Mouse (Mus musculus): ENCODE results near the gene Ptpn23. TPM values are rescaled to one million over a fixed set of nuclear protein-coding genes. Genes with fewer than 3 reads are reported as not detected.
"Not testable (repeated sequence)": the region's sequence is repeated elsewhere in the genome, so short reads cannot be mapped to it uniquely, and the experiment has no call there.

Ptpn23 gene
- polyA plus RNA-seq, 1 experiment from 2014 or later: 25.8 TPM

- no peaks in the 10 kb centered on the region for H3K9me3 ChIP-seq (replicated peaks)
- no peak overlapping the region for H3K27ac ChIP-seq (replicated peaks)
- no peaks in the 10 kb centered on the region for H3K4me1 ChIP-seq
- H3K9ac ChIP-seq (replicated peaks): no peak overlapping the region
- peaks cover 82% of the 10 kb centered on the region for H3K36me3 ChIP-seq
- no peak overlapping the region for H3K4me2 ChIP-seq
- no peak overlapping the region for H3K4me3 ChIP-seq (replicated peaks)
- ATAC-seq (ENCODE audit: low FRiP score): no peak
- WGBS: 97% methylated on average over 8 of the region's 8 CpGs
- no peaks in the 10 kb centered on the region for H3K27me3 ChIP-seq (replicated peaks)
Measured at GRCm38 (mm10) chr9:110379361-110379760, 28.7 kb downstream of the Ptpn23 start.

- WGBS: 90% methylated on average over 15 of the region's 15 CpGs
- H3K4me3 ChIP-seq (replicated peaks): not testable (repeated sequence)
- H3K36me3 ChIP-seq: peaks cover 82% of the 10 kb centered on the region
Measured at GRCm38 (mm10) chr9:110377655-110378054, 30.4 kb downstream of the Ptpn23 start.

GRCm38 (mm10) chr9:110375668-110376067, 32.3 kb downstream of the Ptpn23 start:
- 100% methylated on average over 3 of the region's 3 CpGs for WGBS
- H3K27me3 ChIP-seq (replicated peaks): no peaks in the 10 kb centered on the region
- H3K4me3 ChIP-seq (replicated peaks): no peak overlapping the region
- H3K27ac ChIP-seq (replicated peaks): no peak overlapping the region
- peaks cover 77% of the 10 kb centered on the region for H3K36me3 ChIP-seq
- no peak overlapping the region for H3K4me2 ChIP-seq
- H3K9ac ChIP-seq (replicated peaks): no peak overlapping the region
- ATAC-seq (ENCODE audit: low FRiP score): no peak
- H3K9me3 ChIP-seq (replicated peaks): no peaks in the 10 kb centered on the region
- no peaks in the 10 kb centered on the region for H3K4me1 ChIP-seq

More at GRCm38 (mm10) chr9:110377655-110378054, 30.4 kb downstream of the Ptpn23 start:
- H3K9ac ChIP-seq (replicated peaks); H3K4me2 ChIP-seq; H3K9me3 ChIP-seq (replicated peaks); H3K27ac ChIP-seq (replicated peaks); H3K4me1 ChIP-seq; H3K27me3 ChIP-seq (replicated peaks); ATAC-seq (ENCODE audit: low FRiP score): not testable (repeated sequence)

GRCm38 (mm10) chr9:110373871-110374270, 34.1 kb downstream of the Ptpn23 start:
- H3K36me3 ChIP-seq: peaks cover 67% of the 10 kb centered on the region
- no peak for ATAC-seq (ENCODE audit: low FRiP score)

GRCm38 (mm10) chr9:110369860-110370259, 38.2 kb downstream of the Ptpn23 start:
- H3K27me3 ChIP-seq (replicated peaks): no peaks in the 10 kb centered on the region
- no peak overlapping the region for H3K27ac ChIP-seq (replicated peaks)
- H3K9ac ChIP-seq (replicated peaks): no peak overlapping the region
- 85% methylated on average over 3 of the region's 3 CpGs for WGBS
- no peak overlapping the region for H3K4me3 ChIP-seq (replicated peaks)
- peaks cover 46% of the 10 kb centered on the region for H3K36me3 ChIP-seq
- no peak for ATAC-seq (ENCODE audit: low FRiP score)
- no peaks in the 10 kb centered on the region for H3K4me1 ChIP-seq
- no peak overlapping the region for H3K4me2 ChIP-seq
- H3K9me3 ChIP-seq (replicated peaks): no peaks in the 10 kb centered on the region

More at GRCm38 (mm10) chr9:110373871-110374270, 34.1 kb downstream of the Ptpn23 start:
- Histone ChIP-seq H3K4me1 (no peaks in the 10 kb centered on the region), H3K27me3 (replicated peaks) (no peaks in the 10 kb centered on the region), H3K4me2 (no peak overlapping the region), H3K4me3 (replicated peaks) (no peak overlapping the region), H3K27ac (replicated peaks) (no peak overlapping the region), H3K9ac (replicated peaks) (no peak overlapping the region), H3K9me3 (replicated peaks) (no peaks in the 10 kb centered on the region)
- WGBS: 94% methylated on average over 13 of the region's 13 CpGs

- Histone ChIP-seq H3K27me3 (replicated peaks) (no peaks in the 10 kb centered on the region), H3K4me1 (no peaks in the 10 kb centered on the region), H3K9ac (replicated peaks) (no peak overlapping the region), H3K4me3 (replicated peaks) (no peak overlapping the region), H3K4me2 (no peak overlapping the region), H3K27ac (replicated peaks) (no peak overlapping the region), H3K9me3 (replicated peaks) (no peaks in the 10 kb centered on the region), H3K36me3 (peaks cover 40% of the 10 kb centered on the region)
- ATAC-seq (ENCODE audit: low FRiP score): no peak
- 84% methylated on average over 5 of the region's 5 CpGs for WGBS
Measured at GRCm38 (mm10) chr9:110366746-110367145, 41.3 kb downstream of the Ptpn23 start.

- H3K4me2 ChIP-seq: no peak overlapping the region
- no peak overlapping the region for H3K9ac ChIP-seq (replicated peaks)
- no peaks in the 10 kb centered on the region for H3K4me1 ChIP-seq
- H3K27me3 ChIP-seq (replicated peaks): no peaks in the 10 kb centered on the region
- ATAC-seq (ENCODE audit: low FRiP score): no peak
- H3K4me3 ChIP-seq (replicated peaks): no peak overlapping the region
- no peaks in the 10 kb centered on the region for H3K9me3 ChIP-seq (replicated peaks)
- no peak overlapping the region for H3K27ac ChIP-seq (replicated peaks)
- WGBS: 89% methylated on average over 10 of the region's 10 CpGs
- peaks cover 35% of the 10 kb centered on the region for H3K36me3 ChIP-seq
Measured at GRCm38 (mm10) chr9:110362337-110362736, 45.7 kb downstream of the Ptpn23 start.

GRCm38 (mm10) chr9:110361299-110361698, 46.7 kb downstream of the Ptpn23 start:
- ATAC-seq (ENCODE audit: low FRiP score): no peak
- no peaks in the 10 kb centered on the region for H3K9me3 ChIP-seq (replicated peaks)
- H3K27ac ChIP-seq (replicated peaks): no peak overlapping the region
- H3K27me3 ChIP-seq (replicated peaks): no peaks in the 10 kb centered on the region
- WGBS: 81% methylated on average over 12 of the region's 12 CpGs
- no peak overlapping the region for H3K9ac ChIP-seq (replicated peaks)
- H3K4me1 ChIP-seq: no peaks in the 10 kb centered on the region
- peaks cover 40% of the 10 kb centered on the region for H3K36me3 ChIP-seq
- H3K4me3 ChIP-seq (replicated peaks): no peak overlapping the region
- H3K4me2 ChIP-seq: no peak overlapping the region

- Histone ChIP-seq H3K4me1 (no peaks in the 10 kb centered on the region), H3K4me3 (replicated peaks) (no peak overlapping the region), H3K36me3 (peaks cover 36% of the 10 kb centered on the region), H3K27me3 (replicated peaks) (no peaks in the 10 kb centered on the region), H3K27ac (replicated peaks) (no peak overlapping the region), H3K9ac (replicated peaks) (no peak overlapping the region), H3K4me2 (no peak overlapping the region), H3K9me3 (replicated peaks) (no peaks in the 10 kb centered on the region)
- WGBS: 81% methylated on average over 2 of the region's 2 CpGs
- ATAC-seq (ENCODE audit: low FRiP score): no peak
Measured at GRCm38 (mm10) chr9:110358341-110358740, 49.7 kb downstream of the Ptpn23 start.

GRCm38 (mm10) chr9:110351932-110352632, 55.9 kb downstream of the Ptpn23 start:
- ATAC-seq (ENCODE audit: low FRiP score): no peak
- Histone ChIP-seq H3K9ac (replicated peaks) (no peak overlapping the region), H3K27me3 (replicated peaks) (no peaks in the 10 kb centered on the region), H3K27ac (replicated peaks) (no peak overlapping the region), H3K4me1 (0 out of 2 replicates have a peak, but pooled peaks cover 3% of the 10 kb centered on the region), H3K4me3 (replicated peaks) (no peak overlapping the region), H3K4me2 (no peak overlapping the region), H3K36me3 (peaks cover 23% of the 10 kb centered on the region), H3K9me3 (replicated peaks) (no peaks in the 10 kb centered on the region)
- 88% methylated on average over 8 of the region's 8 CpGs for WGBS

GRCm38 (mm10) chr9:110351350-110351749, 56.7 kb downstream of the Ptpn23 start:
- no peaks in the 10 kb centered on the region for H3K27me3 ChIP-seq (replicated peaks)
- H3K4me1 ChIP-seq: 0 out of 2 replicates have a peak, but pooled peaks cover 3% of the 10 kb centered on the region
- WGBS: 94% methylated on average over 2 of the region's 2 CpGs
- no peak overlapping the region for H3K4me2 ChIP-seq
- H3K36me3 ChIP-seq: peaks cover 21% of the 10 kb centered on the region
- H3K4me3 ChIP-seq (replicated peaks): no peak overlapping the region
- H3K9me3 ChIP-seq (replicated peaks): no peaks in the 10 kb centered on the region
- no peak overlapping the region for H3K27ac ChIP-seq (replicated peaks)
- ATAC-seq (ENCODE audit: low FRiP score): no peak
- H3K9ac ChIP-seq (replicated peaks): no peak overlapping the region

- peaks cover 16% of the 10 kb centered on the region for H3K36me3 ChIP-seq
- 0 out of 2 replicates have a peak, but pooled peaks cover 3% of the 10 kb centered on the region for H3K4me1 ChIP-seq
- H3K4me3 ChIP-seq (replicated peaks): no peak overlapping the region
- H3K9me3 ChIP-seq (replicated peaks): no peaks in the 10 kb centered on the region
- H3K27ac ChIP-seq (replicated peaks): no peak overlapping the region
- no peaks in the 10 kb centered on the region for H3K27me3 ChIP-seq (replicated peaks)
- no peak for ATAC-seq (ENCODE audit: low FRiP score)
- H3K9ac ChIP-seq (replicated peaks): no peak overlapping the region
- WGBS: 93% methylated on average over 5 of the region's 5 CpGs
- H3K4me2 ChIP-seq: no peak overlapping the region
Measured at GRCm38 (mm10) chr9:110350612-110351011, 57.4 kb downstream of the Ptpn23 start.

Measured in neural tube, embryonic 15.5 days (tissue).